Comparison of ENCODE assay signal across 8 mouse cellular contexts in genomic region chr4:147124400-147125306, GRCm38 (mm10). TPM values are rescaled to one million over a fixed set of nuclear protein-coding genes. Genes with fewer than 3 reads are reported as not detected.
DNase-seq lines count a peak whose midpoint lies in the region; ATAC-seq and TF ChIP-seq lines count a peak whose summit lies in the region.
"Not testable (repeated sequence)": the region's sequence is repeated elsewhere in the genome, so short reads cannot be mapped to it uniquely, and the experiment has no call there.

No protein-coding gene starts in this region.

- peak overlapping the region; percentile 68 for H3K4me2 ChIP-seq in heart, embryonic 11.5 days
- H3K4me2 ChIP-seq in intestine, embryonic 14.5 days (ENCODE audit: low read length): peak overlapping the region; percentile 75
- H3K4me2 ChIP-seq in limb, embryonic 14.5 days (replicated peaks; ENCODE audit: low read depth, low read length, severe bottlenecking): peak overlapping the region; percentile 76

- not testable (repeated sequence) for H3K36me3 ChIP-seq in erythroblast, embryonic 14.5 days (ENCODE audit: control insufficient read depth); heart, embryonic 11.5 days (ENCODE audit: control insufficient read depth, insufficient read depth, low read length); intestine, embryonic 14.5 days (ENCODE audit: control insufficient read depth, insufficient read depth, low read length); limb, embryonic 14.5 days (ENCODE audit: control insufficient read depth, insufficient read depth, low read length)

- not testable (repeated sequence) for H3K27ac ChIP-seq in heart, embryonic 11.5 days (ENCODE audit: low read depth, low read length)
- 0 out of 2 replicates have a peak overlapping the region, but pooled peaks have one; percentile 8 for H3K27ac ChIP-seq in intestine, embryonic 14.5 days (ENCODE audit: low read depth)
- H3K27ac ChIP-seq in limb, embryonic 14.5 days (replicated peaks; ENCODE audit: low read depth, low read length): peak overlapping the region; percentile 15; the same call in 1 of the 2 replicates

- H3K9ac ChIP-seq in heart, embryonic 11.5 days (ENCODE audit: low read depth, low read length): peak overlapping the region; percentile 77
- H3K9ac ChIP-seq in intestine, embryonic 14.5 days (ENCODE audit: low read length): peak overlapping the region; percentile 68
- peak overlapping the region; percentile 81 for H3K9ac ChIP-seq in limb, embryonic 14.5 days (ENCODE audit: low read depth, low read length, severe bottlenecking)

- 6% methylated on average over 44 of the region's 48 CpGs for WGBS in heart, embryonic 11.5 days (ENCODE audit: insufficient replicate concordance)
- WGBS in intestine, embryonic 14.5 days: 7% methylated on average over 47 of the region's 48 CpGs
- 11% methylated on average over 47 of the region's 48 CpGs for WGBS in limb, embryonic 14.5 days

- not testable (repeated sequence) for H3K4me1 ChIP-seq in erythroblast, embryonic 14.5 days (ENCODE audit: control insufficient read depth); heart, embryonic 11.5 days (ENCODE audit: control insufficient read depth, insufficient read depth, low read length); intestine, embryonic 14.5 days (replicated peaks; ENCODE audit: control insufficient read depth, insufficient read depth, low read length); limb, embryonic 14.5 days (ENCODE audit: control insufficient read depth, insufficient read depth, low read length)

- not testable (repeated sequence) for H3K9me3 ChIP-seq in erythroblast, embryonic 14.5 days (ENCODE audit: control insufficient read depth, low read length); heart, embryonic 11.5 days (replicated peaks; ENCODE audit: control insufficient read depth, low read length)
- peaks cover 21% of the 10 kb centered on the region for H3K9me3 ChIP-seq in intestine, embryonic 14.5 days (ENCODE audit: control insufficient read depth, low read length)
- H3K9me3 ChIP-seq in limb, embryonic 14.5 days (ENCODE audit: control insufficient read depth, low read length): peaks cover 29% of the 10 kb centered on the region; the same call in 1 of the 2 replicates

- peak overlapping the region; percentile 51 for H3K4me3 ChIP-seq in erythroblast, embryonic 14.5 days (replicated peaks)
- peak overlapping the region; percentile 53 for H3K4me3 ChIP-seq in heart, embryonic 11.5 days (ENCODE audit: low read depth, low read length)
- peak overlapping the region; percentile 50 for H3K4me3 ChIP-seq in intestine, embryonic 14.5 days (ENCODE audit: low read depth, low read length)
- H3K4me3 ChIP-seq in limb, embryonic 14.5 days (replicated peaks; ENCODE audit: low read length): peak overlapping the region; percentile 47

- DNase-seq in adrenal gland, postnatal 36 days: peak; percentile 45 to 61
- DNase-seq in intestine, embryonic 14.5 days (ENCODE audit: low spot score): peak; percentile 91
- peak; percentile 44 for DNase-seq in limb, embryonic 14.5 days (ENCODE audit: low spot score)
- peak; percentile 49 for DNase-seq in mesoderm, embryonic 11.5 days (ENCODE audit: low read depth, low spot score)
- peak; percentile 61 for DNase-seq in retina, embryonic 14.5 days (ENCODE audit: low spot score)
- peak; percentile 54 to 77 for DNase-seq in urinary bladder, postnatal 4 days (ENCODE audit: low spot score in 2 of 2)

- ATAC-seq in heart, embryonic 11.5 days (replicated peaks; ENCODE audit: insufficient number of reproducible peaks, low FRiP score, low TSS enrichment): peak; percentile 97
- peak; percentile 99 for ATAC-seq in intestine, embryonic 14.5 days (replicated peaks; ENCODE audit: low FRiP score, low TSS enrichment, low read depth)
- peak; percentile 95 for ATAC-seq in limb, embryonic 14.5 days (ENCODE audit: low FRiP score, low read depth)

- TF ChIP-seq POLR2A in limb, embryonic 14.5 days (IDR thresholded peaks at IDR 0.05; ENCODE audit: borderline replicate concordance, extremely low read depth, insufficient read depth, insufficient read length): not testable (repeated sequence)

- H3K27me3 ChIP-seq in erythroblast, embryonic 14.5 days (ENCODE audit: control insufficient read depth); heart, embryonic 11.5 days (ENCODE audit: control insufficient read depth, insufficient read depth, low read length); intestine, embryonic 14.5 days (replicated peaks; ENCODE audit: control insufficient read depth, insufficient read depth, low read length); limb, embryonic 14.5 days (ENCODE audit: control insufficient read depth, insufficient read depth, low read length): not testable (repeated sequence)

RNA-seq across cellular contexts. Expression of gene Zfp991, which starts 7.2 kb away (rescaled TPM):
- 10 to 100 TPM in 1 of 2 experiments, 1 to 10 TPM in 1; 6.4 to 10.3 TPM for total RNA-seq in adrenal gland, postnatal 36 days (2021)
- polyA plus RNA-seq in erythroblast, embryonic 14.5 days (2012): not detected in 2 replicates
- polyA plus RNA-seq in heart, embryonic 11.5 days (2014; fragmentation: Nextera tagmentation; extraction: Ambion mirVana): 7.8 and 8.3 TPM in 2 replicates
- 9.6 and 10.1 TPM in 2 replicates for polyA plus RNA-seq in intestine, embryonic 14.5 days (2014; fragmentation: Nextera tagmentation; extraction: Ambion mirVana)
- polyA plus RNA-seq in limb, embryonic 14.5 days (2012; rRNA removed): 2.1 and 4.7 TPM in 2 replicates
- polyA plus RNA-seq in limb, embryonic 14.5 days (2014; fragmentation: Nextera tagmentation; extraction: Ambion mirVana): 9.4 TPM in 2 replicates
